Mouse (Mus musculus) heart, adult 9 months (tissue): ENCODE measurements around the gene Ccdc30.
A peak's percentile ranks its signal among the peaks of the same experiment; 100 is the strongest.
"Not testable (repeated sequence)": the region's sequence is repeated elsewhere in the genome, so short reads cannot be mapped to it uniquely, and the experiment has no call there.

Experiments
- DNase-seq, 2 experiments: peaks; one replicate each; pipeline ENCODE4 v3.0.0; 2022; ENCODE audit warnings: low spot score in 2 of 2

The Ccdc30 gene

GRCm38 (mm10) chr4:119305418-119305817 is 109.9 kb downstream of the Ccdc30 start:
- no peak for DNase-seq

- no peak for DNase-seq
These were observed 112.0 kb downstream of the Ccdc30 start for GRCm38 (mm10) chr4:119303291-119303690.

GRCm38 (mm10) chr4:119301777-119302176 is 113.5 kb downstream of the Ccdc30 start:
- no peak for DNase-seq

- DNase-seq, result no peak
These were observed 114.6 kb downstream of the Ccdc30 start for GRCm38 (mm10) chr4:119300761-119301160.

- DNase-seq, result no peak
These were observed 118.0 kb downstream of the Ccdc30 start for GRCm38 (mm10) chr4:119297361-119297760.

GRCm38 (mm10) chr4:119295134-119295453 is 120.2 kb downstream of the Ccdc30 start:
- DNase-seq, result no peak

GRCm38 (mm10) chr4:119294415-119295133 is 120.7 kb downstream of the Ccdc30 start, which contains the start of gene Ybx1:
Gene Ybx1, minus strand, starts transcription at chr4:119294604.
- DNase-seq, result peak; percentile 99 to 100

GRCm38 (mm10) chr4:119293574-119294258 is 121.6 kb downstream of the Ccdc30 start:
- DNase-seq, result peak; percentile 7 to 31

- DNase-seq, result peak; percentile 55 to 59
These were observed 122.3 kb downstream of the Ccdc30 start for GRCm38 (mm10) chr4:119292771-119293573.

GRCm38 (mm10) chr4:119291921-119292320 is 123.4 kb downstream of the Ccdc30 start:
- no peak for DNase-seq

GRCm38 (mm10) chr4:119285336-119285735 is 130.0 kb downstream of the Ccdc30 start:
- no peak for DNase-seq

- DNase-seq, result no peak
These were observed 130.5 kb downstream of the Ccdc30 start for GRCm38 (mm10) chr4:119284861-119285260.

GRCm38 (mm10) chr4:119278784-119279183 is 136.5 kb downstream of the Ccdc30 start:
- DNase-seq, result not testable (repeated sequence)

GRCm38 (mm10) chr4:119275726-119276125 is 139.6 kb downstream of the Ccdc30 start:
- no peak for DNase-seq

GRCm38 (mm10) chr4:119275226-119275625 is 140.1 kb downstream of the Ccdc30 start:
- DNase-seq, result peak; percentile 62 to 74

GRCm38 (mm10) chr4:119274627-119275026 is 140.7 kb downstream of the Ccdc30 start:
- DNase-seq, result peak; percentile 75 to 80
